Mouse (Mus musculus) CH12.LX (cell line): ENCODE results near the gene Klc4. TPM values are rescaled to one million over a fixed set of nuclear protein-coding genes. Genes with fewer than 3 reads are reported as not detected.

Source experiments
- DNase-seq: peaks from one replicate; pipeline ENCODE4 v3.0.0-alpha.2; 2013; ENCODE audit errors: extremely low read depth
- H3K27ac ChIP-seq: 2 replicates; pipeline ENCODE4 v1.5.1; 2012; ENCODE audit warnings: low read depth, mild to moderate bottlenecking, control low read depth, moderate library complexity; ENCODE audit not compliant: insufficient read depth
- H3K27me3 ChIP-seq: replicated peaks from 2 replicates; pipeline ENCODE3; 2012; ENCODE audit warnings: inconsistent platforms
- H3K36me3 ChIP-seq, 2 experiments: replicated peaks in 1 of 2; 2 replicates each; pipeline versions ENCODE3 to v1.6.1; 2012; ENCODE audit warnings: inconsistent platforms in 1 of 2, low read length in 1 of 2, mild to moderate bottlenecking in 1 of 2, mixed read lengths in 1 of 2, moderate library complexity in 1 of 2; ENCODE audit not compliant: control insufficient read depth in 1 of 2, insufficient read depth in 1 of 2
- H3K4me1 ChIP-seq, 2 experiments: 2 replicates each; pipeline ENCODE4 v1.6.1; 2012; ENCODE audit warnings: inconsistent platforms in 1 of 2, moderate library complexity in 1 of 2; ENCODE audit not compliant: insufficient read depth in 2 of 2, control insufficient read depth in 1 of 2
- H3K4me2 ChIP-seq: 2 replicates; pipeline ENCODE4 v1.6.1; 2012; ENCODE audit warnings: low read depth, mild to moderate bottlenecking, control low read depth; ENCODE audit not compliant: poor library complexity, insufficient read depth, severe bottlenecking
- H3K4me3 ChIP-seq, 3 experiments: fragments of 150-350 bp in 1 of 3; sonication (generic) in 1 of 3; replicated peaks in 1 of 3; 2 replicates each; pipeline versions ENCODE3 to v1.5.1; 2011 to 2012; ENCODE audit warnings: low read depth in 2 of 3, low read length in 2 of 3, mild to moderate bottlenecking in 2 of 3, moderate library complexity in 2 of 3, control low read depth in 1 of 3, improper control_type of control experiment in 1 of 3, inconsistent platforms in 1 of 3, mixed read lengths in 1 of 3; ENCODE audit not compliant: poor library complexity in 1 of 3
- H3K79me2 ChIP-seq: replicated peaks from 2 replicates; pipeline ENCODE4 v1.6.1; 2012; ENCODE audit warnings: mild to moderate bottlenecking, moderate library complexity; ENCODE audit not compliant: control insufficient read depth, poor library complexity, insufficient read depth, severe bottlenecking; ENCODE audit errors: extremely low read depth
- H3K9ac ChIP-seq: 2 replicates; pipeline ENCODE4 v1.6.1; 2012; ENCODE audit warnings: low read depth, mild to moderate bottlenecking, control low read depth, moderate library complexity; ENCODE audit not compliant: insufficient read depth
- H3K9me3 ChIP-seq: replicated peaks from 2 replicates; pipeline ENCODE3; 2012; ENCODE audit warnings: low read length, inconsistent platforms, mixed read lengths
- BHLHE40 ChIP-seq: IDR thresholded peaks from 2 replicates; pipeline ENCODE4 v1.6.1; 2011; ENCODE audit warnings: mild to moderate bottlenecking, low read depth, low read length, improper control_type of control experiment
- CHD1 ChIP-seq: IDR thresholded peaks from 2 replicates; pipeline ENCODE4 v1.6.1; 2012; ENCODE audit warnings: low read depth, low read length, improper control_type of control experiment, inconsistent platforms
- EP300 ChIP-seq: IDR thresholded peaks from 2 replicates; pipeline ENCODE4 v1.6.1; 2011; ENCODE audit warnings: low read length, improper control_type of control experiment
- JUND ChIP-seq: conservative IDR thresholded peaks from 2 replicates; pipeline ENCODE4 v1.6.1; 2011; ENCODE audit warnings: low read depth, low read length, improper control_type of control experiment
- KAT2A ChIP-seq: IDR thresholded peaks from 2 replicates; pipeline ENCODE4 v1.6.1; 2012; ENCODE audit warnings: low read length, improper control_type of control experiment, inconsistent platforms; ENCODE audit not compliant: insufficient replicate concordance
- MAFK ChIP-seq: IDR thresholded peaks from 2 replicates; pipeline ENCODE4 v1.6.1; 2011; ENCODE audit warnings: low read length, improper control_type of control experiment; ENCODE audit not compliant: insufficient replicate concordance
- POLR2AphosphoS2 ChIP-seq: IDR thresholded peaks from 2 replicates; pipeline ENCODE4 v1.6.1; 2011; ENCODE audit warnings: low read depth, low read length, improper control_type of control experiment
- SIN3A ChIP-seq: IDR thresholded peaks from 2 replicates; pipeline ENCODE4 v1.6.1; 2012; ENCODE audit warnings: low read length, improper control_type of control experiment, inconsistent platforms
- USF2 ChIP-seq: conservative IDR thresholded peaks from 2 replicates; pipeline ENCODE4 v1.6.1; 2011; ENCODE audit warnings: low read depth, low read length, improper control_type of control experiment
- ZC3H11A ChIP-seq: IDR thresholded peaks from 2 replicates; pipeline ENCODE4 v1.6.1; 2012; ENCODE audit warnings: low read depth, mild to moderate bottlenecking, inconsistent platforms, low read length, improper control_type of control experiment
- dilution Hi-C: fragments of 300-500 bp; cut with MboI; formaldehyde crosslinking; loops from 2 replicates; pipeline ENCODE4 v1.14.3; 2020; ENCODE audit warnings: low sequenced_read_pairs; ENCODE audit not compliant: extremely low pct_unique_long_range_greater_than_20kb, extremely low pct_ligation_motif_present
- in situ Hi-C: fragments of 300-500 bp; cut with MboI; formaldehyde crosslinking; loops from 3 replicates; pipeline ENCODE4 v1.14.3; 2019; ENCODE audit warnings: low sequenced_read_pairs, low pct_ligation_motif_present, low pct_unique_long_range_greater_than_20kb, mixed read lengths
- polyA plus RNA-seq: library from polyadenylated mRNA; unstranded; fragments of >175 nt; gene quantifications from 2 replicates; pipeline ENCODE4 v1.2.1, GENCODE M21; 2012; ENCODE audit warnings: low read depth; ENCODE audit not compliant: insufficient read length
- total RNA-seq, 2 experiments: library from RNA; depleted of rRNA; stranded (reverse); fragments of 300-350 nt in 1 of 2; fragments of >200 nt in 1 of 2; gene quantifications; 2 replicates each; pipeline ENCODE4 v1.2.3; 2012 to 2014

Gene Klc4
- total and polyA plus RNA-seq, 3 experiments, result 6.6 to 10.7 (median 6.7) TPM

GRCm38 (mm10) chr17:46685913-46686312 lies 40.1 kb upstream of the Klc4 start:
- peaks cover 49 to 82% of the 10 kb centered on the region in 2 experiments for H3K36me3 ChIP-seq
- H3K4me3 ChIP-seq, result no peak overlapping the region
- TF ChIP-seq KAT2A, result no peak
- no peak for TF ChIP-seq MAFK
- TF ChIP-seq JUND, result no peak
- no peak for TF ChIP-seq BHLHE40
- no peak for TF ChIP-seq ZC3H11A
- no peak for TF ChIP-seq EP300
- no peaks in the 10 kb centered on the region for H3K9me3 ChIP-seq
- no peak overlapping the region for H3K27ac ChIP-seq
- DNase-seq, result no peak
- H3K27me3 ChIP-seq, result no peaks in the 10 kb centered on the region
- no peak overlapping the region for H3K4me2 ChIP-seq
- no peaks in the 10 kb centered on the region for H3K79me2 ChIP-seq
- no peak overlapping the region for H3K9ac ChIP-seq
- dilution Hi-C loops, result no loop called here
- in situ Hi-C loops, result no loop called here
- peaks cover 3 to 9% of the 10 kb centered on the region in 2 experiments; a peak in 3 of 4 replicates for H3K4me1 ChIP-seq

- no peak for DNase-seq
- TF ChIP-seq SIN3A (no peak), CHD1 (no peak), EP300 (no peak)
- TF ChIP-seq, all 38 proteins: peak for 0
- dilution Hi-C loops, result no loop called here
- H3K27ac ChIP-seq, result no peak overlapping the region
- H3K4me2 ChIP-seq, result no peak overlapping the region
- H3K4me1 ChIP-seq, result peaks cover 7 to 26% of the 10 kb centered on the region in 2 experiments
- H3K36me3 ChIP-seq, result peaks cover 56 to 69% of the 10 kb centered on the region in 2 experiments
- in situ Hi-C loops, result no loop called here
- no peak overlapping the region for H3K9ac ChIP-seq
- no peaks in the 10 kb centered on the region for H3K9me3 ChIP-seq
- peaks cover 29% of the 10 kb centered on the region for H3K79me2 ChIP-seq
- no peaks in the 10 kb centered on the region for H3K27me3 ChIP-seq
- no peak overlapping the region for H3K4me3 ChIP-seq
Observed at GRCm38 (mm10) chr17:46682654-46683389, 37.0 kb upstream of the Klc4 start.

- H3K36me3 ChIP-seq, result peaks cover 58 to 69% of the 10 kb centered on the region in 2 experiments
- in situ Hi-C loops, result no loop called here
Observed at GRCm38 (mm10) chr17:46681466-46682118, 35.8 kb upstream of the Klc4 start.

More at GRCm38 (mm10) chr17:46681466-46682118, 35.8 kb upstream of the Klc4 start:
- no peaks in the 10 kb centered on the region for H3K27me3 ChIP-seq
- no peak for TF ChIP-seq USF2
- peak; percentile 19; the same call in 1 of the 2 replicates for TF ChIP-seq POLR2AphosphoS2
- H3K4me3 ChIP-seq, result peak overlapping the region; percentile 68 to 86 (median 74)
- H3K4me1 ChIP-seq, result peaks cover 7 to 29% of the 10 kb centered on the region in 2 experiments
- H3K4me2 ChIP-seq, result peak overlapping the region; percentile 76
- DNase-seq, result no peak
- peaks cover 29% of the 10 kb centered on the region for H3K79me2 ChIP-seq
- peak overlapping the region; percentile 71 for H3K9ac ChIP-seq
- dilution Hi-C loops, result no loop called here
- no peaks in the 10 kb centered on the region for H3K9me3 ChIP-seq
- H3K27ac ChIP-seq, result 0 out of 2 replicates have a peak overlapping the region, but pooled peaks have one; percentile 3
